Mouse (Mus musculus) T-cell, adult 2 months (primary cell): ENCODE results near the gene Pfkfb1.

ENCODE experiments used
- DNase-seq: peaks from one replicate; pipeline ENCODE4 v3.0.0; 2022; ENCODE audit warnings: low spot score

The Pfkfb1 gene

DNA sequence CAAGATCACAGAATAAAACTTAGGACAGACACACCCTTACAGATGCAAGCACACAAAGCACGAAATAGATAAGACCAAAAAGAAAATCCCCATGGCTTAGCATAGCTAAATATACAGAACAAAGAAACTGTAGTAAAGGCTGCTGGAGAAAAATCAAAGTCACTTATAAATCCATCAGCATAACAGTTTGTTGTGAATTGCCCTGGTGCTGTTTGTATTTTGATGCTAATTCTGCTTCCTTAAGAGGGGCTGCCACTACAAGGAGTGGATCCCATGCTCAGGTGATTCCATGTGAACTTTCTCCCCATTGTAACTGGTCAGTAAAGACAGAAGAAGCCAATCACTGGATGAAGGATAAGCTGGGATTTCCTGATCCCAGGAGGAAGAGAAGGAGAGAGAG, 89.5 kb downstream of the Pfkfb1 start:
- no peak for DNase-seq
